Mouse (Mus musculus): ENCODE measurements around the gene Scrn3. TPM values are rescaled to one million over a fixed set of nuclear protein-coding genes. Genes with fewer than 3 reads are reported as not detected.
A peak's percentile ranks its signal among the peaks of the same experiment; 100 is the strongest.

The Scrn3 gene
- polyA plus RNA-seq (2012; ENCODE audit: insufficient read depth, insufficient read length, missing spikeins): 15.3 and 18.0 TPM in 2 replicates

DNA sequence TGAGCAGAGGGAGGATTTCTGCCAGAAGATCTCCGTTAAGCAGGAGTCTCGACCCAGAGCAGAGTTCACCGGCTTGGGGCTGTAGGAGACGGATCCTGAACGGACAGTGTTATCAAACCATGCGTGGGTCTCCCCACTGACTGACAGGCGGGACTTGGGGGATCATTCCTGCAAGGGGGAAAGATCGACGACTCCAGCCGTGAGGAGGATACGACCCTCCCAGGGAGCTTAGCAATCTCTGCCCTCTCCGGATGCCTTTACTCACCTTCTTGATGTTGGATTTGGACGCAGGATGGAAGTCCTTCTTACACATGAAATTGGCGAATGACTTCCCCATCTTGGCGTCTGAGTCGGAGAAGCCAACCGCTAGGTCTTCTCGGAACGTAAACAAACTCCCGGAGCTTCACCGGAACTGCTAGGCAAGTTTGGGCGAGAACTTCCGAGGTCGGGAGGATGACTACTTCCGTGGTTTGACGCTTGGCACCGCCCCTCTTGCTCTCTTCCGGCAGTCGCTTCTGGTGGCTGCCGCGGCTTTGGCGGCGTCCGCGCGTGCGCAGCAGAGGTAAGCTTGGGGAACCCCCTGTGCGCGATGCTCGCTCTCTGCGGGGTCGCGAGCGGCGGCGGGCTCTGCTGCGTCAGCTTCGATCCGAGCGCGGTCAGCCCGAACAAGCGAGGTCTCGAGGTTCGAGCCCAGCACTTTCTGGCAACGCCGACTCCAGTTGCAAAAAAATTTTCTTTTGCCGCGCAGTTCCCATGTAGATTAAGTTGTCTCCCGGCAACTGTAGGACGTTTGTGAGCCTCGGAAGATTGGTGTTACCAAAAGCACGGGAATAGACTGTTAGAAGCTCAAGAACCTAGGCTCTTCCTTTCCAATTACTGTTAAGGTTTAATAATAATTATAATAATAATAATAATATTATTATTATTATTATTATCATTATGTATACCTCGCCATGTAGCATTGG, at the start of gene Scrn3, which contains the start of gene Cir1:
Gene Scrn3, plus strand, starts transcription at position 450 of the 965 bp plus-strand sequence.
Gene Cir1, minus strand, starts transcription at position 550 of the 965 bp plus-strand sequence.
- Histone ChIP-seq H3K27ac (ENCODE audit: insufficient read depth, low read depth, low read length) (peak within 1 kb of the TSS; percentile 87), H3K4me3 (ENCODE audit: insufficient read depth, low read length) (peak within 1 kb of the TSS; percentile 96), H3K4me1 (ENCODE audit: control insufficient read depth, insufficient read depth, low read length) (peaks cover 12% of the 10 kb centered on the region)
- peak; percentile 84 for TF ChIP-seq POLR2A (IDR thresholded peaks at IDR 0.05; ENCODE audit: borderline replicate concordance, low read depth, low read length)
- no peak for TF ChIP-seq CTCF (IDR thresholded peaks at IDR 0.05; ENCODE audit: low read depth, low read length)

DNA sequence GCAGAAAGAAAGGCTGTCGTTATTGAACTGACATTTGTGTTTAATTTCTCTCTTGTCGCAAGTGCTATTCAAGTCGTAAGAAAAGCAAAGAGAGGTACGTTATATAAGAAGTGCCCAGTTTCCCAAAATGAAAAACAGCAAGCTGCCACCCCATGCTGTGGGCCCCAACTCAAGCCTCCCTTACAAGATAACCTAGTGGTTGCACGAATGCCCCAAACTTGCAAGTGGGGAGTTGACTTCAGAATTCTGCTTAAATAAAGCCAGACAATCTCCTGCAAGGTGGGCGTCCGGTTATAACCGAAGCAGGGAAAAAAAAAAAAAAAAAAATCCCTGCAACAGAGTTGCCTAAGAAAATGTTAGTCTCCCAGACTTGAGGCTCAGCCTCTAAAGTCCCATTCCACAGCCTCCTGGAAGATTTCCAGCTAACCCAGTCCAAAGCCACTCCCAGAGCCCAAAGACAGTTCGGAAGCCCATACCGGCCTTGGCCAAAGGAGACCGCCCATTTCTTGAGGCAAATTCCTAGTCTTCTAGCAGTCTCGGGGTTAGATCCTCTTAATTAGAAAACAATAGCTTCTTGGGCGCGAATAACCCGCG, 49.1 kb upstream of the Scrn3 start:
- no peak for TF ChIP-seq CTCF (IDR thresholded peaks at IDR 0.05; ENCODE audit: low read depth, low read length)
- no peak for TF ChIP-seq POLR2A (IDR thresholded peaks at IDR 0.05; ENCODE audit: borderline replicate concordance, low read depth, low read length)
- H3K4me3 ChIP-seq (ENCODE audit: insufficient read depth, low read length): peak overlapping the region; percentile 18

DNA sequence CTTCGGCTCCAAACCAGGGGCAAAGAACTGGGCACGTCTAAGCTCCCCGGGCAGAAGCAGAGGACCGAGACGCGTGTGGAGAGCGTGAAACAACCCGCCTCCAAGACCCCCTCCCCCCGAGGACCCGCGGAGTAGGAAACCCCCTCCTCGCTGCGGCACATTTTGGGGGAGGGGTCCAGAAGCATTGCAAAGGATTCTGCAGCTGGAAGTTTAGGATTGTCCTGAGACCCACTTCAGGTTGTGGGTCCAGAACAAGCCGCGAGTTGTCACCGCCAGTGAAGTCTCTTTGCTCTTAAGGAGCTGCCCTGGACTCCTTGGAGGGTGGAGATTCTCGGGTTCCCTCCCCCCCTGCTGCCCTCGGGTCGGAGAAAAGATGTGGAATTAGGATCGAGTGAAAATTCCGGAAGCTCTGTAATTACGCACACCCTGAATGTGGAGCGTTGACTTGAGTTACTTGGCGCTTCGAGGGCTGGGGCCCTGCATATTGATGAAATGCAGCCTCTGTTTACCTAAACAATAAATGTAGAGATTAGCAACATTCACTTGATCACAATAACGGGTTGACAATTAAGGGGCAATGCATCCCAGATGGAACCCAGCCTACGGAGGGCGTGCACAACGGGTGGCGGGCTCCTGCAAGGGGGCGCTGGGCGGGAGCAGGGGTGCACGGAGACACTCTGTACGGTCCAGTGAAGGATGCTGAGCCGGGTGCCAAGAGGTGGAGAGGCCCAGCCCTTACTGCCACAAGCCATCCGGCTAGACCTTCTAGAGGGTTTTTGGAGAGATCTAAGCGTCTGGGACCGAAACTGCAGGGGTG, 48.4 kb upstream of the Scrn3 start:
- no peak for TF ChIP-seq POLR2A (IDR thresholded peaks at IDR 0.05; ENCODE audit: borderline replicate concordance, low read depth, low read length)
- TF ChIP-seq CTCF (IDR thresholded peaks at IDR 0.05; ENCODE audit: low read depth, low read length): no peak
- no peak overlapping the region for H3K27ac ChIP-seq (ENCODE audit: insufficient read depth, low read depth, low read length)
- peak overlapping the region; percentile 18 for H3K4me3 ChIP-seq (ENCODE audit: insufficient read depth, low read length)
- no peaks in the 10 kb centered on the region for H3K4me1 ChIP-seq (ENCODE audit: control insufficient read depth, insufficient read depth, low read length)

More for the DNA sequence above, 49.1 kb upstream of the Scrn3 start:
- H3K4me1 ChIP-seq (ENCODE audit: control insufficient read depth, insufficient read depth, low read length): no peaks in the 10 kb centered on the region
- no peak overlapping the region for H3K27ac ChIP-seq (ENCODE audit: insufficient read depth, low read depth, low read length)

DNA sequence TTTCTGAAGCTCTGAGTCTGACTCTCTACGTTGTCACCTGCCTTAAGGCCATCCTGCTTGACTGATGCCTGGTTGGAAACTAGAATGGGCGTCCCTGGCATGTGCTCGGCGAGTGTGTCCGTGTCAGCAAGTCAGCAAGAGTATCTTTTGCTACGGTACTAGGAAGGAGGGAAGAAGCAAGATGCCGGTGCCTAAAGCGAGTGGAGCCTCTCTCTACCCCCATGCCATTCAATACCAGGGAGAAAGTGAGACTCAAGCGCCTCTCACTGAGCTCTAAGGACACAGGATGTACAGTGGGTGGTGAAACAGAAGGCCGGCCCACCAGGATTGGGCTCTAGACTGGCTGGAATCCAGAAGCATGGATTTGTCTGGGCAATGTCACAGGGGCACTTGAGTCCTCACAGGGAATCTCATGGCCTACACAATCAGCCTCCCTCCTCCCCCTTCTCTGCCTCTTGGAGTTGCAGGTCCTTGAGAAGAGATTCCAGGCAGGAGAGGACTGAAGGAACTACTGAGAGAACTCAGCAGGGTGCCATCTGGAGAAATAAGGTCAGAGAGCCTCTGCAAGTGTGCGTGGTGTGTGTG, 47.7 kb upstream of the Scrn3 start:
- Histone ChIP-seq H3K4me3 (ENCODE audit: insufficient read depth, low read length) (peak overlapping the region; percentile 1; the same call in 1 of the 2 replicates), H3K4me1 (ENCODE audit: control insufficient read depth, insufficient read depth, low read length) (no peaks in the 10 kb centered on the region), H3K27ac (ENCODE audit: insufficient read depth, low read depth, low read length) (no peak overlapping the region)
- TF ChIP-seq CTCF (IDR thresholded peaks at IDR 0.05; ENCODE audit: low read depth, low read length) (no peak), POLR2A (IDR thresholded peaks at IDR 0.05; ENCODE audit: borderline replicate concordance, low read depth, low read length) (no peak)

DNA sequence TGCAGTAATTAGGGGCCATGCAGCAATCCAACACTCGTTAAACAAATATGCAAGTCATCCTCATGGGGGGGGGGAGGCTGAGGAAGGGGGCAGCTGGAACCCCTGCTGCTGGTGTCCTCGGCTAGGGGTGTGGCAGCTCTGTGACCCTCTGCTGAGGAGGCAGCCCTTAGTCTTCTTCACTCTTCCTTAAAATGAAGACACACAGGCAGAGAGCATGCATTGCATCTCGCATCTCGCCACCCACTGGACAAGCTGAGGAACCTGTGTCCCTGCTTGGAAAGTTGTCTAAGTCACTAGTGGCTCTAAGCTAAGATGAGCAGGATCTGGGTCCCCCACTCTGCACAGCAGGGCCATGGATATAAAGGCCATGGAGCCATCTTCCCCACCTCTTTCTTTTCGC, 46.4 kb upstream of the Scrn3 start:
- Histone ChIP-seq H3K4me1 (ENCODE audit: control insufficient read depth, insufficient read depth, low read length) (no peaks in the 10 kb centered on the region), H3K27ac (ENCODE audit: insufficient read depth, low read depth, low read length) (no peak overlapping the region), H3K4me3 (ENCODE audit: insufficient read depth, low read length) (no peak overlapping the region)
- TF ChIP-seq POLR2A (IDR thresholded peaks at IDR 0.05; ENCODE audit: borderline replicate concordance, low read depth, low read length) (no peak), CTCF (IDR thresholded peaks at IDR 0.05; ENCODE audit: low read depth, low read length) (no peak)

DNA sequence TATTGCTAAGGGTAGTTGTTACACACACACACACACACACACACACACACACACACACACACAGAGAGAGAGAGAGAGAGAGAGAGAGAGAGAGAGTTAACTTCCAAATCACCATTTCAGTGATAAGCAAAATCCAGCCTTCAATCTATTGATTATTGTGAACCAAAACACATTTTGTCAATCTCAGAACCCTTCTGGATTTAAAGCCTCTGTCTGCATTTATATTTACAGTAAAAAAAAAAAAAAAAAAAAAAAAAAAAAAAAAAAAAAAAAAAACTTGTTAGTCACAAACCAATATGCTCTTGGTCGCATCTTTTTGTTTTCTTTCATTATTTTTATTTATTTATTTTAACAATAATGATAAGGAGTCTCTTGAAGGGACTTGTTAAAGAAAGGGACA, 45.8 kb upstream of the Scrn3 start:
- no peak for TF ChIP-seq POLR2A (IDR thresholded peaks at IDR 0.05; ENCODE audit: borderline replicate concordance, low read depth, low read length)
- no peak for TF ChIP-seq CTCF (IDR thresholded peaks at IDR 0.05; ENCODE audit: low read depth, low read length)
- Histone ChIP-seq H3K4me1 (ENCODE audit: control insufficient read depth, insufficient read depth, low read length) (no peaks in the 10 kb centered on the region), H3K27ac (ENCODE audit: insufficient read depth, low read depth, low read length) (no peak overlapping the region), H3K4me3 (ENCODE audit: insufficient read depth, low read length) (no peak overlapping the region)

DNA sequence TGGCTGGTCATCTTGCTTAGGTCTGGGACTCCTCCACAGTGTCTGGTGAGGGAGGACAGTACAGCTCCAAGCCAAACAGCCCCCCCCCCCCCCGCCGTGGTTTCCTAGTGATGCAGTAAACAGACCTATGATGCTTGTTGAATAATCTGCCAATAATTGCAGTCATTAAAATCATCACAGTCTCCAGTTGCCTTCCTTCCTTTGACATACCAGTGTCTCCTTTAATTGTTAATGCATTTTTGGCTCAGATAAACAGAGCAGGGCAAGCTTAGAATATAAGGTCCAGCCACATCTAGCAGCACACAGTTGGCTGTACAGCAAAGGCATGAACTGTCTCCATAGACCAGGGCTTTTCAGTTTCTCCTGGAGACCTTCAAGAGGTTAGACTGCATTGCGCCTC, 45.2 kb upstream of the Scrn3 start:
- Histone ChIP-seq H3K4me3 (ENCODE audit: insufficient read depth, low read length) (no peak overlapping the region), H3K4me1 (ENCODE audit: control insufficient read depth, insufficient read depth, low read length) (no peaks in the 10 kb centered on the region), H3K27ac (ENCODE audit: insufficient read depth, low read depth, low read length) (no peak overlapping the region)
- TF ChIP-seq CTCF (IDR thresholded peaks at IDR 0.05; ENCODE audit: low read depth, low read length) (no peak), POLR2A (IDR thresholded peaks at IDR 0.05; ENCODE audit: borderline replicate concordance, low read depth, low read length) (no peak)

DNA sequence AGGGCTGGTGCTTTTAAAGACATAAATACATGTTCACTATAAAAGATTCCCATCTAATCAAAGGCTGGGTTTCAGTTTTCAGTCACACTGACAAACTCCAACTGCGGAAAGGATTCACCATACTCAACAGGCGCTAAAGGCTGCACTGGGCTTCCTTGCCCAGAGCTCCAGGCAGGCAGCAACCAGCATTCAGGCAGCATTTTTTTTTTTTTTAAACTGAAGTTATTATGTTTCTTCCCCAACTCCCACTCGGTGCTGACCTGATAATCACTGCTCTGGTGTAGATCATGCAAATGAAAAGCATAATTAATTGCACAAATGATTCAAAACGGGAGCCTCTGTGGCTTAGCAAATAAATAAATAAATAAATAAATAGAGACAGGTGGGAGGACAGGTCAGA, 44.6 kb upstream of the Scrn3 start:
- TF ChIP-seq CTCF (IDR thresholded peaks at IDR 0.05; ENCODE audit: low read depth, low read length) (no peak), POLR2A (IDR thresholded peaks at IDR 0.05; ENCODE audit: borderline replicate concordance, low read depth, low read length) (no peak)
- no peak overlapping the region for H3K27ac ChIP-seq (ENCODE audit: insufficient read depth, low read depth, low read length)
- H3K4me3 ChIP-seq (ENCODE audit: insufficient read depth, low read length): no peak overlapping the region
- H3K4me1 ChIP-seq (ENCODE audit: control insufficient read depth, insufficient read depth, low read length): no peaks in the 10 kb centered on the region

DNA sequence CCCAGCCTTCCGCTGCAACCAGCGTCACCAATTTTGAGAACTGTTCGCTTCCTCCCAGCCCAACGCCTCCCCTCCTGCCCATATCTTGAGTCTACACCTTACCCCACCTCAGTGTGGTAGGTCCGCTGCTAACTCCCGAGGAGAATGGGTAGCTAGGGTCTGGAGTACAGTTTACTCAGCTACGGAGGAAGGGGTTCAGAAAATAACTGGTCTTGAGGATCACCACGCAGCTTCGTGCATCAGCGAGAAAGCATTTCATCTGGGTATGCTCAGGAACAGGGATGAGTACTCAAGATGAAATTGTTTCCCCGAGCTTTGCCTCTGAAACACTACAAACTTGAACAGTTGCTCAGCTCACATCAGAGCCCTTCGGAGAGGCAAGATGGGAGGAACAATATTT, 44.1 kb upstream of the Scrn3 start:
- H3K4me3 ChIP-seq (ENCODE audit: insufficient read depth, low read length): no peak overlapping the region
- no peak for TF ChIP-seq POLR2A (IDR thresholded peaks at IDR 0.05; ENCODE audit: borderline replicate concordance, low read depth, low read length)
- TF ChIP-seq CTCF (IDR thresholded peaks at IDR 0.05; ENCODE audit: low read depth, low read length): no peak
- H3K27ac ChIP-seq (ENCODE audit: insufficient read depth, low read depth, low read length): no peak overlapping the region
- H3K4me1 ChIP-seq (ENCODE audit: control insufficient read depth, insufficient read depth, low read length): no peaks in the 10 kb centered on the region
